Mouse (Mus musculus): ENCODE data around the gene Cox6b2.

DNA sequence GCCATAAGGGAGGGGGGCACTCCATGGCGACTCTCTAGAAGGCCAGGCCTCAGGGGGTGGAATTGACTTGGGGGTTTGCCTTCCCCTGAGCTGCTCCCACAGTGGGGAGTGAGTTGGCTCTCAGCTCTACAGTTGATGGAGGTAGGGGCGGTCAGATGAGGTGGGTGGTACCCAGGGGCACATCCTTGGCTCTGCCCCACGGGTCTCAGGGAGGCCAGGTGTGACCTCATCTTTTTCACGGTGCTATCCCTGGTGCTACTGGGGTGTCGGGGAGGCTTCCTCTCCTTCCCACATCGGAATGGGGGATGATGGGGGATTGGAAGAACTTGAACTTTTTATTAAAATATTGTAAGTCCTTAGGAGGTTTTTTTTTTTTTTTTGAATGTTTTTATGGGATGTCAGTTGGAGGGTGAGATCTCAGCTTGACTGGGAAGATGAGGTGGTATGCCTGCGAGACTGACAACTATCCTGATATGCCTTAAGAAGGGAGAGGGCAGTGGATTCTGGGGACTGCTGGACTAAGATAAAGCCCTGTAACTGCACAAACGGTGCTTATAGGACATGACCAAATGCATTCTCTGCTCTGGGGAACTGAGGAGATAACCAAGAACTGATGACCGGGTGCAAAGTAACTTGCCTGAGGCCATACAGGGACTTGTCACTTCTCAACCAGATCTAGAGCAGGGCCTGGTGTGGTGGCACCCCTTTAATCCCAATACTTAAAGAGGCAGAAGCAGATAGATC, 5.6 kb downstream of the Cox6b2 start:
- TF ChIP-seq CTCF (IDR thresholded peaks at IDR 0.05; ENCODE audit: low read depth) (no peak), EP300 (IDR thresholded peaks at IDR 0.05; ENCODE audit: low read depth) (peak; percentile 93)

Measured in liver, embryonic 14.5 days (tissue).